ENCODE assay signal across 17 mouse cellular contexts in the genomic region with DNA sequence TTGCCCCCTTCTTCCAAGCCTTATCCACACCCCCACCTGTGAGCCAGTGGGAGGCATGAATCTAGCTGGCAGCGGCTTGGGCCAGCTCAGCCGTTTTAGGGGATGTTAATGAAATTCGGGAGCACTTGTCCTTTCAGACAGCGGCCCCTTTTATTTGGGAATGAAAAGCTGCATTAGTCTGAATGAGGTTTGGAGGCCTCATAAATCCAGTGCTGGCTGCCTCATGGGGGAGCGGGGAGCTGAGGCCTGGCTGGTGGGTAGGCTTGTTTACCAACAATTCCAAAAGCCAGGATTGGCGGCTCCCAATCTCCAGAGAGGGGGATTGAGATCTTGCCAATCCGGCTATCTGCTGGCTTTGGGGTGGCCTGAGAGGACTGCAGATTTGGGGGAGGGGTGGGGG. TPM values are rescaled to one million over a fixed set of nuclear protein-coding genes. Genes with fewer than 3 reads are reported as not detected.
DNase-seq lines count a peak whose midpoint lies in the region; ATAC-seq and TF ChIP-seq lines count a peak whose summit lies in the region.
"Had no signal": no experiment of that assay in that cellular context is flagged by ENCODE, and none has a peak within 500 bp of the region (broad histone marks: within the 10 kb centered on the region; RNA-seq: fewer than 3 reads in every experiment).

No protein-coding gene starts in this region.

- H3K27me3 ChIP-seq in forebrain, embryonic 11.5 days (ENCODE audit: control insufficient read depth, insufficient read depth, low read length), result peaks cover 89% of the 10 kb centered on the region
- peaks cover 93% of the 10 kb centered on the region for H3K27me3 ChIP-seq in hindbrain, embryonic 13.5 days
- peaks cover 40% of the 10 kb centered on the region for H3K27me3 ChIP-seq in midbrain, embryonic 15.5 days (replicated peaks)
- H3K27me3 ChIP-seq in liver, embryonic 11.5 days (replicated peaks; ENCODE audit: control insufficient read depth, insufficient read depth, low read length), result peaks cover 92% of the 10 kb centered on the region
- H3K27me3 ChIP-seq in intestine, postnatal 0 days (replicated peaks; ENCODE audit: control insufficient read depth, insufficient read depth, low read length), result peaks cover 70% of the 10 kb centered on the region

- TF ChIP-seq CTCF in intestine, postnatal 0 days (IDR thresholded peaks at IDR 0.05; ENCODE audit: low read depth), result no peak

- H3K4me2 ChIP-seq in forebrain, embryonic 11.5 days (ENCODE audit: low read depth, low read length, severe bottlenecking), result peak overlapping the region; percentile 29; the same call in 1 of the 2 replicates
- H3K4me2 ChIP-seq in hindbrain, embryonic 13.5 days, result peak overlapping the region; percentile 73
- H3K4me2 ChIP-seq in midbrain, embryonic 15.5 days, result peak overlapping the region; percentile 79
- no peak overlapping the region for H3K4me2 ChIP-seq in liver, embryonic 11.5 days
- no peak overlapping the region for H3K4me2 ChIP-seq in intestine, postnatal 0 days (replicated peaks; ENCODE audit: low read depth)
- H3K4me2 ChIP-seq: heart, embryonic 11.5 days had no signal

- DNase-seq in ES-CJ7 (ENCODE audit: low read depth, low spot score) (peak; percentile 76), adipocyte (ENCODE audit: low spot score) (no peak)
- peak; percentile 70 for DNase-seq in forebrain, embryonic 11.5 days (ENCODE audit: low spot score)
- DNase-seq in liver, embryonic 11.5 days (ENCODE audit: low spot score), result no peak
- DNase-seq in testis, postnatal 10 days (ENCODE audit: low spot score), result no peak
- DNase-seq: B cell, adult 2 months; cerebellum, adult 8-10 months; heart, postnatal 36 days; kidney, adult 18-20 months; lung, adult 18-20 months; spleen, adult 18-20 months had no signal

- H3K27ac ChIP-seq in forebrain, embryonic 11.5 days (ENCODE audit: low read depth, low read length), result no peak overlapping the region
- H3K27ac ChIP-seq in hindbrain, embryonic 13.5 days, result peak overlapping the region; percentile 94; the same call in 1 of the 2 replicates
- H3K27ac ChIP-seq in midbrain, embryonic 15.5 days, result peak overlapping the region; percentile 57; the same call in 1 of the 2 replicates
- no peak overlapping the region for H3K27ac ChIP-seq in liver, embryonic 11.5 days (ENCODE audit: low read depth, low read length)
- H3K27ac ChIP-seq in intestine, postnatal 0 days (ENCODE audit: low read depth, low read length), result no peak overlapping the region
- H3K27ac ChIP-seq: macrophage had no signal

- no peaks in the 10 kb centered on the region for H3K9me3 ChIP-seq in forebrain, embryonic 11.5 days (ENCODE audit: control insufficient read depth, low read length)
- H3K9me3 ChIP-seq in hindbrain, embryonic 13.5 days, result no peaks in the 10 kb centered on the region
- no peaks in the 10 kb centered on the region for H3K9me3 ChIP-seq in midbrain, embryonic 15.5 days
- H3K9me3 ChIP-seq in liver, embryonic 11.5 days (ENCODE audit: control insufficient read depth, low read length), result no peaks in the 10 kb centered on the region
- no peaks in the 10 kb centered on the region for H3K9me3 ChIP-seq in intestine, postnatal 0 days (ENCODE audit: control insufficient read depth)

- no peaks in the 10 kb centered on the region for H3K36me3 ChIP-seq in forebrain, embryonic 11.5 days (ENCODE audit: control insufficient read depth, insufficient read depth, low read length)
- no peaks in the 10 kb centered on the region for H3K36me3 ChIP-seq in hindbrain, embryonic 13.5 days
- H3K36me3 ChIP-seq in midbrain, embryonic 15.5 days (replicated peaks), result no peaks in the 10 kb centered on the region
- H3K36me3 ChIP-seq in liver, embryonic 11.5 days (ENCODE audit: control insufficient read depth, insufficient read depth, low read length), result no peaks in the 10 kb centered on the region
- H3K36me3 ChIP-seq in intestine, postnatal 0 days (ENCODE audit: control insufficient read depth, insufficient read depth), result no peaks in the 10 kb centered on the region

- no peak overlapping the region for H3K4me3 ChIP-seq in forebrain, embryonic 11.5 days (ENCODE audit: low read depth, low read length)
- H3K4me3 ChIP-seq in hindbrain, embryonic 13.5 days, result no peak overlapping the region
- H3K4me3 ChIP-seq in midbrain, embryonic 15.5 days, result no peak overlapping the region
- H3K4me3 ChIP-seq in liver, embryonic 11.5 days (ENCODE audit: low read depth, low read length), result no peak overlapping the region
- H3K4me3 ChIP-seq in intestine, postnatal 0 days (ENCODE audit: low read depth, low read length), result no peak overlapping the region
- H3K4me3 ChIP-seq: myocyte had no signal

- ATAC-seq in forebrain, embryonic 11.5 days (replicated peaks; ENCODE audit: low FRiP score), result no peak
- no peak for ATAC-seq in hindbrain, embryonic 13.5 days (ENCODE audit: low FRiP score)
- no peak for ATAC-seq in midbrain, embryonic 15.5 days (replicated peaks)
- no peak for ATAC-seq in liver, embryonic 11.5 days (replicated peaks; ENCODE audit: low FRiP score)
- ATAC-seq in intestine, postnatal 0 days, result no peak

- H3K4me1 ChIP-seq in forebrain, embryonic 11.5 days (replicated peaks; ENCODE audit: control insufficient read depth, insufficient read depth, low read length), result peaks cover 49% of the 10 kb centered on the region
- peaks cover 78% of the 10 kb centered on the region for H3K4me1 ChIP-seq in hindbrain, embryonic 13.5 days (replicated peaks)
- H3K4me1 ChIP-seq in midbrain, embryonic 15.5 days, result peaks cover 78% of the 10 kb centered on the region
- peaks cover 2% of the 10 kb centered on the region; the same call in 1 of the 2 replicates for H3K4me1 ChIP-seq in liver, embryonic 11.5 days (replicated peaks; ENCODE audit: control insufficient read depth, insufficient read depth, low read length)
- no peaks in the 10 kb centered on the region for H3K4me1 ChIP-seq in intestine, postnatal 0 days (replicated peaks; ENCODE audit: control insufficient read depth, insufficient read depth, low read length)

- H3K9ac ChIP-seq in forebrain, embryonic 11.5 days (ENCODE audit: low read length), result 0 out of 2 replicates have a peak overlapping the region, but pooled peaks have one; percentile 16
- peak overlapping the region; percentile 51 for H3K9ac ChIP-seq in hindbrain, embryonic 13.5 days
- no peak overlapping the region for H3K9ac ChIP-seq in midbrain, embryonic 15.5 days
- no peak overlapping the region for H3K9ac ChIP-seq in liver, embryonic 11.5 days (ENCODE audit: low read depth, low read length)
- no peak overlapping the region for H3K9ac ChIP-seq in intestine, postnatal 0 days (ENCODE audit: low read depth, low read length)

- 0% methylated on average over 7 of the region's 7 CpGs for WGBS in forebrain, embryonic 11.5 days
- 3% methylated on average over 7 of the region's 7 CpGs for WGBS in hindbrain, embryonic 13.5 days
- WGBS in midbrain, embryonic 15.5 days, result 4% methylated on average over 7 of the region's 7 CpGs
- 4% methylated on average over 7 of the region's 7 CpGs for WGBS in liver, embryonic 11.5 days
- WGBS in intestine, postnatal 0 days, result 6% methylated on average over 7 of the region's 7 CpGs

RNA-seq across cellular contexts. Expression of gene Grik3, which starts 3.5 kb away (rescaled TPM):
- polyA plus RNA-seq in forebrain, embryonic 11.5 days (2014; fragmentation: Nextera tagmentation; extraction: Ambion mirVana), result 2.0 and 2.7 TPM in 2 replicates
- polyA plus RNA-seq in hindbrain, embryonic 13.5 days (2015; fragmentation: Nextera tagmentation; extraction: Ambion mirVana), result 3.9 and 4.1 TPM in 2 replicates
- 4.8 and 5.3 TPM in 2 replicates for polyA plus RNA-seq in midbrain, embryonic 15.5 days (2015; fragmentation: Nextera tagmentation; extraction: Ambion mirVana)
- 0.01 and 0.06 TPM in 2 replicates for polyA plus RNA-seq in liver, embryonic 11.5 days (2014; fragmentation: Nextera tagmentation; extraction: Ambion mirVana)
- polyA plus RNA-seq in intestine, postnatal 0 days (2015; fragmentation: Nextera tagmentation; extraction: Ambion mirVana), result 0.05 and 0.07 TPM in 2 replicates
- polyA plus RNA-seq: macrophage, myocyte had no signal

Comparison
In these comparisons a context has a peak if more than half of its experiments do, and no peak if none do; other contexts are left out.
1. DNase-seq: peak in ES-CJ7 (single experiment) and forebrain, embryonic 11.5 days (single experiment); none in adipocyte (single experiment), liver, embryonic 11.5 days (single experiment) and testis, postnatal 10 days (single experiment).
2. H3K27ac ChIP-seq: peak in hindbrain, embryonic 13.5 days (single experiment) and midbrain, embryonic 15.5 days (single experiment); none in forebrain, embryonic 11.5 days (single experiment), liver, embryonic 11.5 days (single experiment) and intestine, postnatal 0 days (single experiment).
3. H3K4me2 ChIP-seq: peak in forebrain, embryonic 11.5 days (single experiment), hindbrain, embryonic 13.5 days (single experiment) and midbrain, embryonic 15.5 days (single experiment); none in liver, embryonic 11.5 days (single experiment) and intestine, postnatal 0 days (single experiment).
4. H3K9ac ChIP-seq: peak in forebrain, embryonic 11.5 days (single experiment) and hindbrain, embryonic 13.5 days (single experiment); none in midbrain, embryonic 15.5 days (single experiment), liver, embryonic 11.5 days (single experiment) and intestine, postnatal 0 days (single experiment).